Mouse (Mus musculus): ENCODE data around the gene E130114P18Rik. TPM values are rescaled to one million over a fixed set of nuclear protein-coding genes. Genes with fewer than 3 reads are reported as not detected.

Gene E130114P18Rik
- total RNA-seq (2014; fragmentation: Nextera tagmentation) (not detected in 2 replicates), total RNA-seq (2017) (not detected in 2 replicates)

GRCm38 (mm10) chr4:97777706-97778176 is at the start of gene E130114P18Rik:
Gene E130114P18Rik (minus strand): TSS chr4:97778078.
- peak; percentile 40 for ATAC-seq (replicated peaks; ENCODE audit: poor library complexity, severe bottlenecking)

DNA sequence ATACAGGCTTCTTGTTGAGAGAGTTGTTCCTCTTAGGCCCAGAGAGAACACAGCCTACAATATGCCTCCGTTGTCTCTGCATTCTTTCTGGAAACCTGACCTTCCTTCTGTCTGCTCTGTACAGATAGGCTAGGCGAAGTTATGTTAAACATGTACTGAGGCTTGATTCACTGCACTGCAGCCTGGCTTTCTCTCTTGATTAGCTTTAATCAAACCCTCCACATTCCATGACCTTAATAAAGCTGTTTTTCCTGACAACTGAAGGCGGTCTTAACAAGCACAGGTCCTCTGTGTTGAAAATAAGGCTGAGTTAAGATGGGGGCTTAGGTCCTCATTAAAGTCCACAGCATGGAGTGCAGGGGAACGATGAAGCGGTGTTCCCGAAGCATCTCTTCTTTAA is 49.2 kb upstream of the E130114P18Rik start:
- no peak for ATAC-seq (replicated peaks; ENCODE audit: poor library complexity, severe bottlenecking)

- no peak for ATAC-seq (replicated peaks; ENCODE audit: poor library complexity, severe bottlenecking)
These were observed 48.0 kb upstream of the E130114P18Rik start for GRCm38 (mm10) chr4:97825841-97826240.

DNA sequence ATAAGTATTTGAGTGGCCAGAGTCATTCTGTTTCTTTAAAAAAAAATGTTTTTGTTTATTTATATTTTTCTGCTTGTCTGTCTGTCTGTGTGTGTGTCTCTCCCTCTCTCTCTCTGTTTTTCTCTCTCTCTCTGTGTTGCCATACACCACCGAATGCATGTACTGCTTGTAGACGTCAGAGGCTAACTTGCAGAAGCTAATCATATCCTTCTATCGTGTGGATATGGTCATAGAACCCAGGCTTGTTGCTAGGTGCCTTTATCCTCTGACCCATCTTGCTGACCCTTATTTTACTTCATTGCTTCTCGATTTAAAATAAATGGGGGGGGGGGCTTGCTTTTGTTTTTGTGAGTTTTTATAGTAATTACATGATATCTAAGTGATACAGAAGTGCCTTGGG is 47.6 kb upstream of the E130114P18Rik start:
- no peak for ATAC-seq (replicated peaks; ENCODE audit: poor library complexity, severe bottlenecking)

DNA sequence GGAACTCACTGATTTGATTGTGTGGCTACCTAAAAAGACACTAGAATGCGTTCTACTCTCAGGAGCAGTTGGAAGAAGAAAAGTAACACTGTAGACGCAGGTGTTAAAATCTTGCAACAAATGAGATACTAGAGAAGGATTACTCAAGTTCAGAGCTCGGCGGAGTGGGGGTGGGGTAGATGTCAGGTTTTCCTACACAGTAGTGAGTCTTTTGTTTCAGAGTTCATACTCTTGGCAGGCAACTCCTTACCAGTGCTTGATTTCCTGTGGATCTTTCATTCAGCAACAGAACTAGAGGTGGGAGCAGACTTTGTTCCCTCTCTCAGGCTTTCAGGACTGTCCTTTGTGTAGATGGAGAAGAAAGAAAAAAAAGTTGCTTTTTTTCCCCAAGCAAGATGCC is 46.6 kb upstream of the E130114P18Rik start:
- no peak for ATAC-seq (replicated peaks; ENCODE audit: poor library complexity, severe bottlenecking)

GRCm38 (mm10) chr4:97823512-97823911 is 45.6 kb upstream of the E130114P18Rik start:
- no peak for ATAC-seq (replicated peaks; ENCODE audit: poor library complexity, severe bottlenecking)

DNA sequence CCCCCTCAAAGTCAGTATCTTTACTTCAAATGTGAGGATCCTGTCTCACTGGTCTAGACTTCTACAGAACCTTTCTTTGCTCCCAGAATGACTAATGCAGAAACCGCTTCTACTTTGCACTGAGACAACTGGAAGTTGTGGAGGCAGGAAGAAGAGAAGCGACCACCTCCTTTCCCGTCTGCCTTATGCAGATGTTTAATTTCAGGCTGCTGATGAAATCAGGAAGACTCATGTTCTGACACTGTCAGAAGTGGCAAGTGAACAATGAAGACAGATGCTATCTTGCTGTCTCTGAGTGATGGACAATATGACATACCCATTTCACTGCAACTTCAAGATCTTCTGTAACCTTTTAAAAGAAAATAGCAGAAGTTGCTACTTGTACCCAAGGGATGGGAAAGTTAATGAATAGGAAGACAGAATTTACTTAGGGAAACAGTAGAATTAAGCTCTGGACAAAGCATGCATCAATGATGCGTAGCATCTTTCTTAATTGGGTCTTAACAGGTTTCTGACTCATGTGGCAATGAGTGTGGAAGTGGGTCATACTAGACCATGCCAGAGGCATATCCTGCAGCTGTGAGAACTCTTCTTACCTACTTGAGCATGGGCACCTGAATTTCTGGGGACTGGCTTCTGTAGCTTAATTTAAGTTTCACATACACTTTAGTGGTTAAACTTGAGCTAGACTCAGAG is 43.8 kb upstream of the E130114P18Rik start:
- ATAC-seq (replicated peaks; ENCODE audit: poor library complexity, severe bottlenecking) = peak; percentile 42

DNA sequence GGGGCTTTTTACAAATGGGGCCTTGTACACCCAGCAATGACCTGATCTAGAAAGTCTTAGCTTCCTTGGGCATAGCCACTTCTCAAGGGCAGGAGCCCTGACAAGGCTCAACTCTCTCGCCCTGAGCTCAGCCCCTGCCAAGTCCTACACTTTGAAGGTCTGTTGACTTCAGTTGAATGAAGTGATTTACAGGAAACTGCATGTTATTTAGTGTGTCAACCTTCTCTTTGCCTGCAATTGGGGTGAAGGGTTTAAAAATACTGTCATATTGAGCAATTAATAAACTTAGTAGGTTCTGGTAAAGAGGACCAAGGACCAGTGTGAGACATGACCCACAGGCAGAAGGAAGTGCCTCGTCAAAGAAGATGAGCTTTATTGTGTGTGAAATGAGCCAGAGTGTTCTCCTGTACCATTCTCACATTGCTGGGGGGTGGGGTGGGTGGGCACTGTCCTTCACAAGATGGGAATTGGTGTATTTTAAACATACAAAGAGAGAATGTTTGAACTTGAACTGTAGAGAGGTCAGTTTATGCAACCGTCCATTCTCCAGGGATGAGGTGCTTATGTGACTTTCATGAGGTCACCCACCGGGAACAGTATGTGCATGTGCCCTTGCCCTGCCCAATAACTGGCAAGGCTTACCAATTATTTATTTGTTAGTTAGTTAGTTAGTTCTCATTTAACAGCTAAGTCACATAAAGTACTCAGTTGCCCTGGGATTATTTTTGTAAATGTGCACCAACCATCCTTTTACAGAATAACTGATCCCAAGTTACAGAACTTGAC is 42.8 kb upstream of the E130114P18Rik start:
- ATAC-seq (replicated peaks; ENCODE audit: poor library complexity, severe bottlenecking) = no peak

DNA sequence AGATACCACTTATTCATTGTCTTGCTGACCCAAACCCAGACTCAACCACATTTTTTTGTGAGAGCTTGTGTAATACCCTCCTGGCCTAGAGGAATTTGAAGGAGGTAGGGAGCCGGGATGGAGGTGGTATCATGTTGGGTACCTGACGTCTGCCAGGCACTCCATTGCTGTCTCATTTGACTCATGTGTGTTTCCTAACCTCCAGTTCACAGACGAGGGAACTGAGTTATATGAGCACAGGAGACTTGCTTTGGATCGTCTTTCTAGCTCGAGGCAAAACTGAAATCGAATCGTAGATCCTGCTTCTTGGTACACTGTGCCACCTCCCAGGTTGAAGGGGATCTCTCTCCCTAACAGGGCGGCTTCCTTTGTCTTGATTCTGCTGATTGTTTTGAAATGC is 41.2 kb upstream of the E130114P18Rik start:
- no peak for ATAC-seq (replicated peaks; ENCODE audit: poor library complexity, severe bottlenecking)

DNA sequence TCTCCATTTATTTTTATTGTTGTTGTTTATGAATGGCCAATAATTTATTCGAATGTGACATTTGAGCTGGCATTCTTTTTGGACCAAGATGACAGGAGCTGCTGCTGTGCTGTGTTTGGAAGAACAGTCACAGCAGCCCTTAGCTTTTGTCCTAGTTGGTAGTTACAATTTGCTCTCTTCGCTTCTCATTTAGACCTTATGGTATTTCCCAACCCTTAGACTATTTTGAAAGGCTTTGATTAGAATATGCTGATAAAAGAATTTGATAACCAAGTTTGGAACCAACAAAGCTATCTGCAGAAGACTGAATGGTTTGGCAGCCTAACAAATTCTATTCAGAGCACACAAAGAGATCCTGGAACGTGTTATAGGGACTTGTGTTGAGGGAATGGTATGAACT is 40.6 kb upstream of the E130114P18Rik start:
- ATAC-seq (replicated peaks; ENCODE audit: poor library complexity, severe bottlenecking) = no peak

DNA sequence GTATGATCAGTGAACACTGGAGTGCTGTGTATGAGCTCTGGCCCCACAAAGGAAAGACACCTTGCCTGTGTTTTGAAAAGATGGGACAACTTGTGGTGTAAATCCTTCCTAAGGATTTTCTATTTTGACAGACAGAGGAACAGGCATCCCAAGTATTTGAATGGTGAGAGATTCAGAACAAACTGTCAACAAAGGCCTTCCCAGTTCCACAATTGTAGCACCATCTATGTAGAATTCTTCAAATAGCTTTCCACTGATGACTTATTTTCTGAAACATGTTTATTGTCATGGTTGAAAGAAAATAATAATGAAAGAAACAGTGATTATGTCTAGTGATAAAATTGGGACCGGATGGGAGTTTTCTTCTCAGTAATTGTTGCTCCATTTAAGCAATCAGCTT is 39.9 kb upstream of the E130114P18Rik start:
- no peak for ATAC-seq (replicated peaks; ENCODE audit: poor library complexity, severe bottlenecking)

GRCm38 (mm10) chr4:97816753-97817152 is 38.9 kb upstream of the E130114P18Rik start:
- ATAC-seq (replicated peaks; ENCODE audit: poor library complexity, severe bottlenecking) = no peak

DNA sequence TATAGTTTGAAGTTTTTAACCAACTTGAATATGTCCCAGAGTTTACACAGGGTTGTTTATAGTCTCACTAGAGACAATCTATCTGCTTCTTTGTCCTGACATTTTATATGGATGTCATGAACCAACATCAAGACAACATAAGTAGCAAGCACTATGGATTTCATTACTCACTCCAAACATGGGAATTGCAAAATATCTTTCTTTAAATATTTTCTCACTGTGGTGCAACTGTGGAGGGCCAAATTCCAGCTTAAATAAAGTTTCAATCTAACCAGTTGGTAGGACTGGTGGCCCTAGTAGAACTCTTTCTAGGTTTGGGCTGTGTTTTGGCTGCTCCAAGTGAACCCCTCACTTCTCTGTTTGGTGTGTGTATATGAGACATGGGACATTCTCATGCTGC is 38.1 kb upstream of the E130114P18Rik start:
- ATAC-seq (replicated peaks; ENCODE audit: poor library complexity, severe bottlenecking) = no peak

GRCm38 (mm10) chr4:97814515-97814914 is 36.6 kb upstream of the E130114P18Rik start:
- peak; percentile 100 for ATAC-seq (replicated peaks; ENCODE audit: poor library complexity, severe bottlenecking)

GRCm38 (mm10) chr4:97813996-97814395 is 36.1 kb upstream of the E130114P18Rik start:
- no peak for ATAC-seq (replicated peaks; ENCODE audit: poor library complexity, severe bottlenecking)

GRCm38 (mm10) chr4:97813035-97813434 is 35.2 kb upstream of the E130114P18Rik start:
- no peak for ATAC-seq (replicated peaks; ENCODE audit: poor library complexity, severe bottlenecking)

DNA sequence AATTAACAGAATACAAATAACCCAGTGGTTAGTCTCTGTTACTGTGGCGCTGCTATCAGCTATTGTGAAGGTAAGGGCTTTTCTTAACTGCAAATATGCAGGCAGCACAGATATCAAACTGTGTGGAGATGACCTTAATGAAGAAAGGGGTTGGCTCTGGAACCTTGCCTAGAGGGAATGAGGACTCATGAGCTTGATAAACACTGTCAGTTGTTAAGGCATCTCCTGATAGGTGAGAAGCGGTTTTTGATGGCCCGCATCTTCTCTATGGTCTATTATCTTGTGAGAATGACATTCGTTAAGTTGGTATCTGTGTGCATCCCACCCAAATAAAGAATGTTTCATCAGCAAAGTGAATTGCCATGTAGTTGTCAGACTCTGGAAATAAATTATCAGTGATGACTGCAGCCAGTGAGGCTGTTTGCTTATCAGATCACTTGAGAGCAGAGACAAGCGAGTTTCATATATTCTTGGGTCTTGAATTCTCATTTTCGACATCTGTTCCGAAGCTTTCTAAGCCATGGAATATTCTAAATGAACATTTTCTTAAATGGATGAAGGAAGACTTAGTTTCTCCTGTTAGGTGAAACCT is 32.6 kb upstream of the E130114P18Rik start:
- no peak for ATAC-seq (replicated peaks; ENCODE audit: poor library complexity, severe bottlenecking)

DNA sequence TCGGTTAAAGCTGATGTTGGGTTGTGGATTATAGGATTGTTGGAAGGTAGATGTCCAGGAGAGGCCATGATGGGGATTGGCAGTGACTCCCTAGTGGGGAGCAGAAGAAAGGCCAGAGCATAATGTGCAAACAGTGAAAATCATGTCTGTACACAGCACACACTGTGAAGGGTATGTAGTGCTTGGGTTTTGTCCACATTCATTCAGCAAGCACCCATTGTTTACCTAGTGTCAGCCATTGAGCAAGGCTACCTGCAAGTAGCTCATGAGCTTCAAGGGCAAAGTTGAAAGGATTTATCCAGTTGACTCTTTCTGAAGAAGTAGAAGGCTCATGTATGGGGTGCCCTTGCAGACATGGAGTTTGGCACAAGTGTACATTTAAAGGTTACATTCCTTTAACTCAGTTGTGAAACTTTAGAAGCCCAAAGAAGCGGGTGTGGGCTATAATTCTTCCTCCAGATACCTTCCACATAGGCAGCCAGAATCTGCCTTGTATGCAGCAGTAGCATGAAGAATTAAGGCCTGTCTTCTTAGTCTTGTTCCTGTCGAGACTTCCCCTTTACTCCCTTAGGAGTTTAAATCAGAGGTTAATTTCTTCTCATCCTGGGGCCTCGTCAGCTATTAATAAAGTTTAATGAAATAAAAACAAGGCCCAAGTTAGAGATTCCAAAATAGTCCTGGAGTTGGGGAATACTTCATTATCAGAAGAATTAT is 31.9 kb upstream of the E130114P18Rik start:
- ATAC-seq (replicated peaks; ENCODE audit: poor library complexity, severe bottlenecking) = no peak

GRCm38 (mm10) chr4:97808885-97809284 is 31.0 kb upstream of the E130114P18Rik start:
- peak; percentile 66 for ATAC-seq (replicated peaks; ENCODE audit: poor library complexity, severe bottlenecking)

DNA sequence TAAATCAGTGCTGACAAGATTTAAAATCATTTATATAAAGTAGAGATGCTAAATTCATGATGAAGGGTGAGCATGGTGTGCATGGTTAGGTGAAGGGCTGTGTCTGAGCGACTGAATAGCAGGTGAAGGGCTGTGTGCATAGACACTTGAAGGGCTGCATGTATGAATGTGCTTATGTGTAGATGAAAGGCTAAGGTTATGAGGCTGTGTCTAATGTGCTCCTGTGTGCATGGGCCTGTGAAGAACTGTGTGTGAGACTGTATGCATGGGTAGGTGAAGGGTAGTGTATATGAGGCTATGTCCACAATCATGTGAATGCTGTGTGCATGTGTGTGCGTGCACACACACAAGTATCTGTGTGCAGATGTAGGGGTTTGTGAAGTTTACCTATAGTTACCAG is 29.0 kb upstream of the E130114P18Rik start:
- ATAC-seq (replicated peaks; ENCODE audit: poor library complexity, severe bottlenecking) = no peak
